Mouse (Mus musculus): ENCODE measurements around the gene Slc31a1. TPM values are rescaled to one million over a fixed set of nuclear protein-coding genes. Genes with fewer than 3 reads are reported as not detected.

Slc31a1 gene
- polyA plus RNA-seq, 2 experiments, result 22.4 to 36.6 TPM

GRCm38 (mm10) chr4:62349371-62349770, 11.2 kb upstream of the Slc31a1 start:
- TF ChIP-seq CTCF (IDR thresholded peaks at IDR 0.05; ENCODE audit: low read depth) (no peak), EP300 (IDR thresholded peaks at IDR 0.05; ENCODE audit: low read depth) (no peak)
- Histone ChIP-seq H3K36me3 (replicated peaks; ENCODE audit: control insufficient read depth, insufficient read depth, low read depth) (peaks cover 15% of the 10 kb centered on the region), H3K9me3 (ENCODE audit: control insufficient read depth, low read length) (no peaks in the 10 kb centered on the region), H3K4me2 (ENCODE audit: low read depth) (no peak overlapping the region), H3K27ac (no peak overlapping the region), H3K27me3 (ENCODE audit: control insufficient read depth, insufficient read depth, low read length) (no peaks in the 10 kb centered on the region), H3K9ac (replicated peaks) (no peak overlapping the region), H3K4me3 (ENCODE audit: insufficient read depth in 1 of 2, low read depth in 2 of 2, low read length in 2 of 2) (no peak overlapping the region), H3K4me1 (replicated peaks; ENCODE audit: control insufficient read depth in 2 of 2, insufficient read depth in 2 of 2, low read length in 1 of 2) (peaks cover 0 to 5% of the 10 kb centered on the region in 2 experiments; a peak in 1 of 4 replicates)
- ATAC-seq (ENCODE audit: insufficient read depth), result no peak
- 86% methylated on average over 2 of the region's 2 CpGs for WGBS (ENCODE audit: insufficient replicate concordance)
- DNase-seq (ENCODE audit: low read depth in 3 of 3, low spot score in 3 of 3), result no peak

- no peaks in the 10 kb centered on the region for H3K27me3 ChIP-seq (ENCODE audit: control insufficient read depth, insufficient read depth, low read length)
- TF ChIP-seq CTCF (IDR thresholded peaks at IDR 0.05; ENCODE audit: low read depth), result no peak
- WGBS (ENCODE audit: insufficient replicate concordance), result 31% methylated on average over 1 of the region's 1 CpGs
- peaks cover 7 to 9% of the 10 kb centered on the region in 2 experiments for H3K4me1 ChIP-seq (replicated peaks; ENCODE audit: control insufficient read depth in 2 of 2, insufficient read depth in 2 of 2, low read length in 1 of 2)
- no peak overlapping the region; the same call in 1 of the 2 replicates for H3K27ac ChIP-seq
- H3K4me2 ChIP-seq (ENCODE audit: low read depth), result no peak overlapping the region
- DNase-seq (ENCODE audit: low read depth in 3 of 3, low spot score in 3 of 3) (no peak), ATAC-seq (ENCODE audit: insufficient read depth) (no peak)
- no peaks in the 10 kb centered on the region for H3K9me3 ChIP-seq (ENCODE audit: control insufficient read depth, low read length)
- no peak overlapping the region for H3K4me3 ChIP-seq (ENCODE audit: insufficient read depth in 1 of 2, low read depth in 2 of 2, low read length in 2 of 2)
- H3K36me3 ChIP-seq (replicated peaks; ENCODE audit: control insufficient read depth, insufficient read depth, low read depth), result peaks cover 6% of the 10 kb centered on the region; the same call in 1 of the 2 replicates
- H3K9ac ChIP-seq (replicated peaks), result no peak overlapping the region
These were observed 2.8 kb upstream of the Slc31a1 start for GRCm38 (mm10) chr4:62357631-62358148.

- DNase-seq (ENCODE audit: low read depth in 3 of 3, low spot score in 3 of 3) (no peak), ATAC-seq (ENCODE audit: insufficient read depth) (no peak)
- H3K27ac ChIP-seq, result peak overlapping the region; percentile 75
- peaks cover 7 to 9% of the 10 kb centered on the region in 2 experiments for H3K4me1 ChIP-seq (replicated peaks; ENCODE audit: control insufficient read depth in 2 of 2, insufficient read depth in 2 of 2, low read length in 1 of 2)
- H3K9ac ChIP-seq (replicated peaks), result peak overlapping the region; percentile 83
- no peaks in the 10 kb centered on the region for H3K9me3 ChIP-seq (ENCODE audit: control insufficient read depth, low read length)
- H3K36me3 ChIP-seq (replicated peaks; ENCODE audit: control insufficient read depth, insufficient read depth, low read depth), result peaks cover 6% of the 10 kb centered on the region; the same call in 1 of the 2 replicates
- peak overlapping the region; percentile 96 for H3K4me2 ChIP-seq (ENCODE audit: low read depth)
- no peak for TF ChIP-seq CTCF (IDR thresholded peaks at IDR 0.05; ENCODE audit: low read depth)
- TF ChIP-seq EP300 (IDR thresholded peaks at IDR 0.05; ENCODE audit: low read depth), result no peak
- no peaks in the 10 kb centered on the region for H3K27me3 ChIP-seq (ENCODE audit: control insufficient read depth, insufficient read depth, low read length)
- WGBS (ENCODE audit: insufficient replicate concordance), result 25% methylated on average over 7 of the region's 7 CpGs
- peak overlapping the region; percentile 69 to 89 for H3K4me3 ChIP-seq (ENCODE audit: insufficient read depth in 1 of 2, low read depth in 2 of 2, low read length in 2 of 2)
These were observed 1.2 kb upstream of the Slc31a1 start for GRCm38 (mm10) chr4:62359256-62359775.

- TF ChIP-seq CTCF (IDR thresholded peaks at IDR 0.05; ENCODE audit: low read depth) (no peak), EP300 (IDR thresholded peaks at IDR 0.05; ENCODE audit: low read depth) (no peak)
- Histone ChIP-seq H3K27ac (peak overlapping the region; percentile 38), H3K9ac (replicated peaks) (peak overlapping the region; percentile 85), H3K9me3 (ENCODE audit: control insufficient read depth, low read length) (no peaks in the 10 kb centered on the region), H3K36me3 (replicated peaks; ENCODE audit: control insufficient read depth, insufficient read depth, low read depth) (peaks cover 6% of the 10 kb centered on the region; the same call in 1 of the 2 replicates), H3K27me3 (ENCODE audit: control insufficient read depth, insufficient read depth, low read length) (no peaks in the 10 kb centered on the region), H3K4me2 (ENCODE audit: low read depth) (peak overlapping the region; percentile 75), H3K4me3 (ENCODE audit: insufficient read depth in 1 of 2, low read depth in 2 of 2, low read length in 2 of 2) (peak overlapping the region; percentile 89 to 90), H3K4me1 (replicated peaks; ENCODE audit: control insufficient read depth in 2 of 2, insufficient read depth in 2 of 2, low read length in 1 of 2) (peaks cover 7 to 18% of the 10 kb centered on the region in 2 experiments)
- peak; percentile 42 for ATAC-seq (ENCODE audit: insufficient read depth)
- WGBS (ENCODE audit: insufficient replicate concordance), result under 1% methylated on average over 22 of the region's 22 CpGs
- DNase-seq (ENCODE audit: low read depth in 3 of 3, low spot score in 3 of 3), result no peak
These were observed 403 bp downstream of the Slc31a1 start for GRCm38 (mm10) chr4:62360805-62361455.

- no peak for TF ChIP-seq CTCF (IDR thresholded peaks at IDR 0.05; ENCODE audit: low read depth)
- no peak for TF ChIP-seq EP300 (IDR thresholded peaks at IDR 0.05; ENCODE audit: low read depth)
- Histone ChIP-seq H3K36me3 (replicated peaks; ENCODE audit: control insufficient read depth, insufficient read depth, low read depth) (peaks cover 5% of the 10 kb centered on the region; the same call in 1 of the 2 replicates), H3K9ac (replicated peaks) (peak overlapping the region; percentile 85), H3K4me1 (replicated peaks; ENCODE audit: control insufficient read depth in 2 of 2, insufficient read depth in 2 of 2, low read length in 1 of 2) (peaks cover 7 to 19% of the 10 kb centered on the region in 2 experiments), H3K9me3 (ENCODE audit: control insufficient read depth, low read length) (no peaks in the 10 kb centered on the region), H3K4me2 (ENCODE audit: low read depth) (peak overlapping the region; percentile 75), H3K27ac (peak overlapping the region; percentile 38; the same call in 1 of the 2 replicates), H3K4me3 (ENCODE audit: insufficient read depth in 1 of 2, low read depth in 2 of 2, low read length in 2 of 2) (peak overlapping the region; percentile 89 to 90), H3K27me3 (ENCODE audit: control insufficient read depth, insufficient read depth, low read length) (no peaks in the 10 kb centered on the region)
- ATAC-seq (ENCODE audit: insufficient read depth) (no peak), DNase-seq (ENCODE audit: low read depth in 3 of 3, low spot score in 3 of 3) (no peak)
- WGBS (ENCODE audit: insufficient replicate concordance), result 16% methylated on average over 6 of the region's 6 CpGs
These were observed 1.0 kb downstream of the Slc31a1 start for GRCm38 (mm10) chr4:62361571-62361970.
